Mouse (Mus musculus): ENCODE data around the gene Wdfy4. TPM values are rescaled to one million over a fixed set of nuclear protein-coding genes. Genes with fewer than 3 reads are reported as not detected.

Gene Wdfy4
- polyA plus RNA-seq, 1 experiment from 2014 or later: 2.6 TPM

DNA sequence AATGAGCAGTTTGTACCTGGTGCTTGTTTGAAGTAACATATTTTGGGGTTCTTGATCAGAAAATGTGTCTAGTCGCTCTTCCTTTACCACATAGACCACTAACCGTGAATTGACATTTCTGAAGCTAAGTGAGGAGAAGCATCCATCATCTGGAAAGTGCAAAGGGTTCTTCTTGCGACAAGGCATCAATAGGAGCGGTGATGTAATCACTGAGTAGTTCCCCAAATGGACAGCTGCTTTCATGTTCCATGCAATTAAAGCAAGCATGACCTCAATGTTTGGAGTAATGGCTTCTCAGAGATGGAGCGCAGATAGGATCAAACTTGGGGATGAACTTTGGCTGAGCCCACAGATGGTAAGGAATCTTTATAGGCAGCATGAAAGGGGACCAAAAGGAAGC is 246.1 kb downstream of the Wdfy4 start:
- H3K4me1 ChIP-seq (ENCODE audit: insufficient read depth): no peaks in the 10 kb centered on the region
- 56% methylated on average over 5 of the region's 5 CpGs for WGBS (ENCODE audit: insufficient replicate concordance)
- no peak overlapping the region for H3K4me2 ChIP-seq (ENCODE audit: low read depth, low read length)
- H3K9me3 ChIP-seq (ENCODE audit: low read length): no peaks in the 10 kb centered on the region
- H3K9ac ChIP-seq (replicated peaks): no peak overlapping the region
- DNase-seq: no peak
- H3K27ac ChIP-seq (ENCODE audit: low read depth): no peak overlapping the region
- TF ChIP-seq CTCF (IDR thresholded peaks at IDR 0.05; ENCODE audit: low read depth): no peak
- no peak for TF ChIP-seq EP300 (IDR thresholded peaks at IDR 0.05; ENCODE audit: low read depth)
- H3K36me3 ChIP-seq (replicated peaks; ENCODE audit: insufficient read depth, low read length): no peaks in the 10 kb centered on the region
- ATAC-seq: no peak
- no peak overlapping the region for H3K4me3 ChIP-seq (ENCODE audit: low read depth, low read length)
- no peaks in the 10 kb centered on the region for H3K27me3 ChIP-seq (ENCODE audit: insufficient read depth, low read length)

DNA sequence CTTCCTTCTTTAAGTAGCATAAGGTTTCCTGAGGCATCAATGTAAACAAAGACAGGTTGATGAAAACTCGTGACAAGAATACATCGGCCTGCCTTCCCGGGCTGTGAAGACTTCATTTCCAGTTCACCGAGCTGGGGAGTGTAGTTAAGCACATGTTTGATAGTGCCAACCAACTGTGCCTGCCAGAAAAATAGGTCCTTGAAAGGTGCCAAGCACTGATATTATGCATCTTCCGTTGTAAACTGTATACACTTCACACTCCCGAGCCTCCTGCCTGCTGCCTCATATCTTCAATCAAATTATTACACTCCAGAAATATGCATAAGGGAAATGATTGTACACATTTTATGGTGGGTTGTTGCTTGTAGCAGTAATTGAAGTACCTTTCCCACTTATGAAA is 251.2 kb downstream of the Wdfy4 start:
- DNase-seq: no peak
- Histone ChIP-seq H3K36me3 (replicated peaks; ENCODE audit: insufficient read depth, low read length) (no peaks in the 10 kb centered on the region), H3K27me3 (ENCODE audit: insufficient read depth, low read length) (no peaks in the 10 kb centered on the region), H3K9me3 (ENCODE audit: low read length) (no peaks in the 10 kb centered on the region), H3K27ac (ENCODE audit: low read depth) (no peak overlapping the region), H3K4me3 (ENCODE audit: low read depth, low read length) (no peak overlapping the region), H3K9ac (replicated peaks) (no peak overlapping the region), H3K4me2 (ENCODE audit: low read depth, low read length) (no peak overlapping the region), H3K4me1 (ENCODE audit: insufficient read depth) (no peaks in the 10 kb centered on the region)
- 66% methylated on average over 6 of the region's 6 CpGs for WGBS (ENCODE audit: insufficient replicate concordance)
- TF ChIP-seq CTCF (IDR thresholded peaks at IDR 0.05; ENCODE audit: low read depth): no peak
- TF ChIP-seq EP300 (IDR thresholded peaks at IDR 0.05; ENCODE audit: low read depth): no peak
- no peak for ATAC-seq

DNA sequence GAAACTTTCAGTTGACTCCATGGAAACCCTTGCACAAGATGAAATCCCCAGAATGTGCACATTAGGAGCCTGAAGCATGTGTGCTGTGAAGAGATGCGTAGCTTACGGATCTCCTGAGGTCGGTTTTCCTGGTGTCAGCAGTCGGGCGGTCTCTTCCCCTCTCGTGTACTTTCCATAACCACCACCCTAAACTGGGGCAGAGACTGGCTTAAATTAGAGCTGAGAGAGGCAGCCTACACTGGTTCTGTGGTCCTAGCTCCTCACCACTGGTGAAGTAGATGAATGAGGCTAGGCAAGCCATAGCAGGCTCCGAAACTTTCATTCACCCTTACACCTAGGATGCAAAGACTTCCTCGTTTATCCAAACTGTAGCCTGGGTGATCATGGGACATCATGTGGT is 253.1 kb downstream of the Wdfy4 start:
- Histone ChIP-seq H3K4me2 (ENCODE audit: low read depth, low read length) (no peak overlapping the region), H3K4me3 (ENCODE audit: low read depth, low read length) (no peak overlapping the region), H3K27ac (ENCODE audit: low read depth) (no peak overlapping the region), H3K4me1 (ENCODE audit: insufficient read depth) (no peaks in the 10 kb centered on the region), H3K9ac (replicated peaks) (no peak overlapping the region), H3K27me3 (ENCODE audit: insufficient read depth, low read length) (no peaks in the 10 kb centered on the region), H3K36me3 (replicated peaks; ENCODE audit: insufficient read depth, low read length) (no peaks in the 10 kb centered on the region), H3K9me3 (ENCODE audit: low read length) (no peaks in the 10 kb centered on the region)
- no peak for DNase-seq
- no peak for ATAC-seq
- TF ChIP-seq CTCF (IDR thresholded peaks at IDR 0.05; ENCODE audit: low read depth) (no peak), EP300 (IDR thresholded peaks at IDR 0.05; ENCODE audit: low read depth) (no peak)
- WGBS (ENCODE audit: insufficient replicate concordance): 75% methylated on average over 8 of the region's 8 CpGs

DNA sequence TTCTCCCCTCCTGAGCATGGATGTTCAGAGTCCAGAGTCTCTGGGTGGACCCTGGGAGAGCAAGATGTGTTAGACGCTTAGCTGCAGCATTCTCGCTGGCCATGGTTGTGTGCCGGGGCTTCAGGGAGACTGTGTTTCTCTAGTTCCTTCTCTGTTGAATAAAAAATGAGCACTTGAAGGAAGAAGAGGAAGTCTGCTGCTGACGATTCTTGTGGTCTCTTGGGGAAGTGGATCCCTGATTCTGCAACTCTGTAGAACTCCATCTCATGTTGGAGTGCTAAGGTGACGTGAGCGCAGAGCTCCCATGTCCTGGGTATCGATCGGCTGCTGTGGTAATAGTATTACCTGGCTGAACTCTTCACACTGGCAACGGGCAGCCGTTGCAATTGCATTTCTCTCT is 253.6 kb downstream of the Wdfy4 start:
- no peak for TF ChIP-seq EP300 (IDR thresholded peaks at IDR 0.05; ENCODE audit: low read depth)
- TF ChIP-seq CTCF (IDR thresholded peaks at IDR 0.05; ENCODE audit: low read depth): no peak
- no peaks in the 10 kb centered on the region for H3K36me3 ChIP-seq (replicated peaks; ENCODE audit: insufficient read depth, low read length)
- H3K4me1 ChIP-seq (ENCODE audit: insufficient read depth): no peaks in the 10 kb centered on the region
- H3K27me3 ChIP-seq (ENCODE audit: insufficient read depth, low read length): no peaks in the 10 kb centered on the region
- no peak overlapping the region for H3K4me2 ChIP-seq (ENCODE audit: low read depth, low read length)
- no peak for DNase-seq
- no peak for ATAC-seq
- H3K27ac ChIP-seq (ENCODE audit: low read depth): 0 out of 2 replicates have a peak overlapping the region, but pooled peaks have one; percentile 29
- H3K9me3 ChIP-seq (ENCODE audit: low read length): no peaks in the 10 kb centered on the region
- H3K4me3 ChIP-seq (ENCODE audit: low read depth, low read length): no peak overlapping the region
- 39% methylated on average over 10 of the region's 10 CpGs for WGBS (ENCODE audit: insufficient replicate concordance)
- H3K9ac ChIP-seq (replicated peaks): no peak overlapping the region

DNA sequence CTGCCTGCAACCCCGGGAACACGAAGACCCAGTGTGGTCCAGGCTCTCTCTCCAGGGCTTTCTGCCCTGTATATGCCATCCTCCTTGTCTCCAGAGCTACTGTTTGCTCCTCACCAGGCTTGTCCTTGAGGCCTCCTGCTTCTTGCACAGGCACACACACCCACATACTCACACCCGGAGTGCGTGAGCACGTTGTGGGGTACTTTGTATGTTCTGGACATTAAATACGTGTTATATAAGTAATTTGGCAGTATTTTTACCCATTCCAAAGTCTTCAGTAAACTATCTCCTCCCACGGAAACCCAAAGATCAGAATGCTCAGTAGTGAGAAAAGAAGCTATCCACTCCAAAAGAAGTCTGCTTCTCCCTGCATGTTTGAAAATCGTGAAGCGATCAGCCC is 261.4 kb downstream of the Wdfy4 start:
- DNase-seq (no peak), ATAC-seq (no peak)
- TF ChIP-seq EP300 (IDR thresholded peaks at IDR 0.05; ENCODE audit: low read depth) (no peak), CTCF (IDR thresholded peaks at IDR 0.05; ENCODE audit: low read depth) (no peak)
- WGBS (ENCODE audit: insufficient replicate concordance): 73% methylated on average over 9 of the region's 9 CpGs
- Histone ChIP-seq H3K4me2 (ENCODE audit: low read depth, low read length) (no peak overlapping the region), H3K9me3 (ENCODE audit: low read length) (no peaks in the 10 kb centered on the region), H3K27ac (ENCODE audit: low read depth) (no peak overlapping the region), H3K4me3 (ENCODE audit: low read depth, low read length) (no peak overlapping the region), H3K9ac (replicated peaks) (no peak overlapping the region), H3K36me3 (replicated peaks; ENCODE audit: insufficient read depth, low read length) (no peaks in the 10 kb centered on the region), H3K4me1 (ENCODE audit: insufficient read depth) (no peaks in the 10 kb centered on the region), H3K27me3 (ENCODE audit: insufficient read depth, low read length) (no peaks in the 10 kb centered on the region)

DNA sequence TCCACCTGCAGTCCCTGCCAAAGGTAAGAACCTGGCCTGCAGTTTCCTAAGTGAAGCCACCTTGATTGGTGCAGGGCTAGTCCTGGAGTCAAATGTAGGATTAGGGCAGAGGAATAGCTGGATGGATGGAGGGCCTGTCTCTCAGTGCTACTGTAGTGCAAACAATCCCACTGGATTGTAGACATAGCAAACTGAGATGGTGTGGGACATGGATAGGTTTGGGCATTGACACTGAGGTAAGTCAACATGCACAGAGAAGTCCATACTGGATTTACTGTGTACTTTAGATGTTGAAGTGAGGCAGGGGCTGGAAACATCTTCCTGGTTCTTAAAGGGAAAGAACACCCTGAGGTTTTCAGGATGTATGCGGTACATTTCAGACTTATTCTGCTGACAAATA is 267.4 kb downstream of the Wdfy4 start:
- Histone ChIP-seq H3K9me3 (ENCODE audit: low read length) (no peaks in the 10 kb centered on the region), H3K4me3 (ENCODE audit: low read depth, low read length) (no peak overlapping the region), H3K27ac (ENCODE audit: low read depth) (no peak overlapping the region), H3K36me3 (replicated peaks; ENCODE audit: insufficient read depth, low read length) (no peaks in the 10 kb centered on the region), H3K4me1 (ENCODE audit: insufficient read depth) (peaks cover 4% of the 10 kb centered on the region; the same call in 1 of the 2 replicates), H3K9ac (replicated peaks) (no peak overlapping the region), H3K4me2 (ENCODE audit: low read depth, low read length) (no peak overlapping the region), H3K27me3 (ENCODE audit: insufficient read depth, low read length) (no peaks in the 10 kb centered on the region)
- 82% methylated on average over 1 of the region's 1 CpGs for WGBS (ENCODE audit: insufficient replicate concordance)
- ATAC-seq (no peak), DNase-seq (no peak)
- TF ChIP-seq EP300 (IDR thresholded peaks at IDR 0.05; ENCODE audit: low read depth): no peak
- no peak for TF ChIP-seq CTCF (IDR thresholded peaks at IDR 0.05; ENCODE audit: low read depth)

DNA sequence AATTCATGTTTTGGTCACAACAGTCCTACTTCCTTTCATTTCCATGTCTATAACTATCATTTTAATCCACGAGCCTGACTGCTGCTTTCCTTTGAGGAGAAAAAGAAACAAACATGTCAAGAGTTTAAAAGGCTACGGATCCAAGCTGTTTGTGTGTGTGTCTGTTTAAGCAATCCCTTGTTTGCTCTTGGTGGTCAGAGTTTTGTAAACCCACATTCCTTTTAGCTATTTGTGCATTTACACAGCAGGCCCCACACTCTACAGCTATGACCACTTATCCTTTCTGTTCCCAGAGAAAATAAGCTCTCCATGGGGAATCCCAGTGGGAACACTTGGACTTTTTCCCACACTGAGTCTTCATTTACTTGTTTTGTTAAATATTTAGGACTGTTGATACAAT is 269.9 kb downstream of the Wdfy4 start:
- WGBS (ENCODE audit: insufficient replicate concordance): 53% methylated on average over 2 of the region's 2 CpGs
- no peaks in the 10 kb centered on the region for H3K9me3 ChIP-seq (ENCODE audit: low read length)
- H3K27ac ChIP-seq (ENCODE audit: low read depth): no peak overlapping the region
- H3K4me2 ChIP-seq (ENCODE audit: low read depth, low read length): no peak overlapping the region
- no peaks in the 10 kb centered on the region for H3K36me3 ChIP-seq (replicated peaks; ENCODE audit: insufficient read depth, low read length)
- H3K4me1 ChIP-seq (ENCODE audit: insufficient read depth): peaks cover 4% of the 10 kb centered on the region; the same call in 1 of the 2 replicates
- no peak overlapping the region for H3K9ac ChIP-seq (replicated peaks)
- H3K4me3 ChIP-seq (ENCODE audit: low read depth, low read length): no peak overlapping the region
- DNase-seq: no peak
- H3K27me3 ChIP-seq (ENCODE audit: insufficient read depth, low read length): no peaks in the 10 kb centered on the region
- TF ChIP-seq CTCF (IDR thresholded peaks at IDR 0.05; ENCODE audit: low read depth): no peak
- TF ChIP-seq EP300 (IDR thresholded peaks at IDR 0.05; ENCODE audit: low read depth): no peak
- ATAC-seq: no peak
